Comparison of ENCODE assay signal across 10 mouse cellular contexts in the genomic region with DNA sequence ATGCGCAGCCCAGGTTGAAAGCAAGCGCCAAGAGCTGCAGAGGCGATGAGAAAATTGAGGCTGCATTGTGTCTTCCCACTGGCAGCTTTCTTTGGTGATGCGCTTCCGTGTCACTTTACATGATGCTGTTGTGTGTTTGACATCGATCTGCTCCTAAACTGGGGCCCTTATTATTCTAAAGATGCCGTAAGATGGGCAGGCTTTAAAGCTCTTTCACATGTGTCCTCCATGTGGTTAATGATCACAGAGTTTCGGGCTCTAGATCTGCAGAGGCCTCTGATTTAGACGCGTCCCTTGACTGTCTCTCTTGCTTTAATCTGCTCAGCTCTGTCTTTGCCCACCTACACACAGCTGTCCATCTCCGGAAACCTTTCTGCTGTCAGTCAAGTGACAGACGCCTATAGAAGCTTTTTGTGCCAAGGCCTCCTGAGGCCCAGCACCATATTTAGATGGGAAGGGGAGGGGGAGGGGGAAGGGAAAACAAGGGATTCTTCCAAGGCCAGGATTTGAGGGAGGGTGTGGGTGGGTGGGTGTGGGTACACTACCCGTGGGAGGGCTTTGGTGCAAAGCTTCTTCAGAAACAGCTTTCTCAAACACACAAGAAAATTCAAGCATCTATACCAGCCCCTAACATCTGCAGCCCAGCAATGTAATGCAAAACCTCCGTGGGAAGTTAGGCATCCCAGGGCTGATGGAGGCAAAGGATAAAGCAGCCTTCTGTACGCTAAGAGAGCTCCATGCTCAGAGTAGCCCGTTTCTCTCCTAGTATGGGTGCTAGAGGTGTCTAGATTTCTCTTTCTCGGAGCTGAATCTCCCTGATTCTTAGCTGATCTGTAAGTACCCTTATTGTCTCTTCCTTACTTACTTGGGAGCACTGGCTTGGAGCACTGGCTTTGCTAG. TPM values are rescaled to one million over a fixed set of nuclear protein-coding genes. Genes with fewer than 3 reads are reported as not detected.
DNase-seq lines count a peak whose midpoint lies in the region; ATAC-seq lines count a peak whose summit lies in the region.
"Had no signal": no experiment of that assay in that cellular context is flagged by ENCODE, and none has a peak within 500 bp of the region (broad histone marks: within the 10 kb centered on the region; RNA-seq: fewer than 3 reads in every experiment).

No protein-coding gene starts in this region.

- WGBS in embryonic facial prominence, embryonic 14.5 days, result 12% methylated on average over 16 of the region's 17 CpGs
- 10% methylated on average over 16 of the region's 17 CpGs for WGBS in hindbrain, embryonic 12.5 days
- 9% methylated on average over 15 of the region's 17 CpGs for WGBS in midbrain, embryonic 16.5 days

- H3K4me2 ChIP-seq in embryonic facial prominence, embryonic 14.5 days (ENCODE audit: low read depth, low read length), result peak overlapping the region; percentile 31
- H3K4me2 ChIP-seq in hindbrain, embryonic 12.5 days (replicated peaks), result peak overlapping the region; percentile 39
- H3K4me2 ChIP-seq in midbrain, embryonic 16.5 days (ENCODE audit: low read length), result peak overlapping the region; percentile 39

- no peak overlapping the region for H3K9ac ChIP-seq in embryonic facial prominence, embryonic 14.5 days (ENCODE audit: low read depth, low read length)
- no peak overlapping the region for H3K9ac ChIP-seq in hindbrain, embryonic 12.5 days
- H3K9ac ChIP-seq in midbrain, embryonic 16.5 days (ENCODE audit: low read depth, low read length), result no peak overlapping the region

- H3K9me3 ChIP-seq in embryonic facial prominence, embryonic 14.5 days (ENCODE audit: control insufficient read depth, low read length), result no peaks in the 10 kb centered on the region
- H3K9me3 ChIP-seq in hindbrain, embryonic 12.5 days (replicated peaks), result no peaks in the 10 kb centered on the region
- no peaks in the 10 kb centered on the region for H3K9me3 ChIP-seq in midbrain, embryonic 16.5 days (replicated peaks; ENCODE audit: control insufficient read depth, low read length, poor library complexity, severe bottlenecking)

- no peak overlapping the region for H3K27ac ChIP-seq in embryonic facial prominence, embryonic 14.5 days (replicated peaks; ENCODE audit: low read depth, low read length)
- H3K27ac ChIP-seq in hindbrain, embryonic 12.5 days, result peak overlapping the region; percentile 25
- 0 out of 2 replicates have a peak overlapping the region, but pooled peaks have one; percentile 17 for H3K27ac ChIP-seq in midbrain, embryonic 16.5 days (ENCODE audit: low read length)

- peak; percentile 46 to 74 for DNase-seq in layer of hippocampus, adult 18-20 months (ENCODE audit: low spot score in 2 of 2)
- DNase-seq in layer of hippocampus, adult 11-12 months (ENCODE audit: low spot score), result no peak
- DNase-seq in embryonic facial prominence, embryonic 14.5 days (ENCODE audit: low spot score), result peak; percentile 37
- DNase-seq in spleen, postnatal 10 days (ENCODE audit: low spot score in 2 of 2), result no peak
- DNase-seq in cerebellum, adult 18-20 months, result no peak
- DNase-seq: cerebellum, adult 11-12 months; thymus, adult 2 months had no signal

- no peaks in the 10 kb centered on the region; the same call in 1 of the 2 replicates for H3K27me3 ChIP-seq in embryonic facial prominence, embryonic 14.5 days (replicated peaks; ENCODE audit: control insufficient read depth, insufficient read depth, low read length)
- H3K27me3 ChIP-seq in hindbrain, embryonic 12.5 days, result peaks cover 4% of the 10 kb centered on the region
- no peaks in the 10 kb centered on the region for H3K27me3 ChIP-seq in midbrain, embryonic 16.5 days (ENCODE audit: control insufficient read depth, insufficient read depth, low read depth, low read length)

- peaks cover 5% of the 10 kb centered on the region; the same call in 1 of the 2 replicates for H3K4me1 ChIP-seq in embryonic facial prominence, embryonic 14.5 days (ENCODE audit: control insufficient read depth, insufficient read depth, low read length)
- peaks cover 15% of the 10 kb centered on the region for H3K4me1 ChIP-seq in hindbrain, embryonic 12.5 days
- peaks cover 19% of the 10 kb centered on the region for H3K4me1 ChIP-seq in midbrain, embryonic 16.5 days (ENCODE audit: control insufficient read depth, insufficient read depth, low read length)

- no peaks in the 10 kb centered on the region for H3K36me3 ChIP-seq in embryonic facial prominence, embryonic 14.5 days (ENCODE audit: control insufficient read depth, insufficient read depth, low read length)
- H3K36me3 ChIP-seq in hindbrain, embryonic 12.5 days, result no peaks in the 10 kb centered on the region
- no peaks in the 10 kb centered on the region for H3K36me3 ChIP-seq in midbrain, embryonic 16.5 days (ENCODE audit: control insufficient read depth, insufficient read depth, low read length)

- H3K4me3 ChIP-seq in embryonic facial prominence, embryonic 14.5 days (ENCODE audit: low read depth, low read length), result no peak overlapping the region
- H3K4me3 ChIP-seq in hindbrain, embryonic 12.5 days, result no peak overlapping the region
- no peak overlapping the region for H3K4me3 ChIP-seq in midbrain, embryonic 16.5 days (ENCODE audit: low read depth, low read length)
- H3K4me3 ChIP-seq: myocyte had no signal

- 0 out of 2 replicates have a peak, but pooled peaks have one; percentile 33 for ATAC-seq in embryonic facial prominence, embryonic 14.5 days (ENCODE audit: low read depth)
- peak; percentile 76; the same call in 1 of the 2 replicates for ATAC-seq in hindbrain, embryonic 12.5 days (ENCODE audit: low FRiP score)
- ATAC-seq in midbrain, embryonic 16.5 days, result peak; percentile 21; the same call in 1 of the 2 replicates

RNA-seq across cellular contexts. Expression of a gene that starts 7.0 kb away (rescaled TPM):
- total RNA-seq in layer of hippocampus, adult 18-20 months (2021), result 100 to 1,000 TPM; 274 to 323 TPM
- 23.2 and 36.2 TPM in 2 replicates for polyA plus RNA-seq in embryonic facial prominence, embryonic 14.5 days (2014; fragmentation: Nextera tagmentation; extraction: Ambion mirVana)
- polyA plus RNA-seq in hindbrain, embryonic 12.5 days (2016; fragmentation: Nextera tagmentation; extraction: Ambion mirVana), result 34.5 and 37.0 TPM in 2 replicates
- 30.4 and 36.8 TPM in 2 replicates for polyA plus RNA-seq in midbrain, embryonic 16.5 days (2015; fragmentation: Nextera tagmentation; extraction: Ambion mirVana)

Comparison
In these comparisons a context has a peak if more than half of its experiments do, and no peak if none do; other contexts are left out.
1. DNase-seq: peak in layer of hippocampus, adult 18-20 months (2 of 2) and embryonic facial prominence, embryonic 14.5 days (single experiment); none in layer of hippocampus, adult 11-12 months (single experiment), spleen, postnatal 10 days (0 of 2) and cerebellum, adult 18-20 months (0 of 2).
2. ATAC-seq: peak in every context shown above with its lines; median percentile 76 in hindbrain, embryonic 12.5 days; 33 in embryonic facial prominence, embryonic 14.5 days; 21 in midbrain, embryonic 16.5 days.
3. Peak in every context shown above with its lines, with median percentiles within 50 percentile points of each other: H3K4me2 ChIP-seq.